Comparison of ENCODE assay signal across 23 mouse cellular contexts in the genomic region with DNA sequence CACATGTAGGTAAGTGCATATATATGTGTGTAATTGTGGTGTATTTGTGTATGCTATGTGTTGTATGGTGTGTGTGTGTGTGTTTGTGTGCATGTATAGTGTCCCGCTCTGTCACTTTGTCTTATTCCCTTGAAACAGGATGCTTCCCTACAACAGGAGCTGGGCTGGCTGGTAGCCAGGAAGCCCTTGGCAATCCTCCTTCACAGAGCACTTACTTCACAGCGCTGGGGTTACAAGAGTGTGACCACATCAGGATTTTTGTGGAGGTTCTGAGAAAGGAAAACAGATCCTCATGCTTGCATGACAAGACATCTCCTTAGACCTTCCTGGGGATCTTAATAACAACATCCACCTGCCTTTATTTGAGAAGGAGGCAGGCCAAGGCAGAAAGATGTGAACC. TPM values are rescaled to one million over a fixed set of nuclear protein-coding genes. Genes with fewer than 3 reads are reported as not detected.
A peak's percentile ranks its signal among the peaks of the same experiment; 100 is the strongest.
DNase-seq lines count a peak whose midpoint lies in the region; ATAC-seq and TF ChIP-seq lines count a peak whose summit lies in the region.
"Had no signal": no experiment of that assay in that cellular context is flagged by ENCODE, and none has a peak within 500 bp of the region (broad histone marks: within the 10 kb centered on the region; RNA-seq: fewer than 3 reads in every experiment).

No protein-coding gene starts in this region.

- intact Hi-C loops in heart, postnatal 25 days (cut with DNase I), result no loop called here

- no peaks in the 10 kb centered on the region for H3K27me3 ChIP-seq in lung, embryonic 16.5 days (ENCODE audit: control insufficient read depth, insufficient read depth, low read depth, low read length)
- no peaks in the 10 kb centered on the region for H3K27me3 ChIP-seq in thymus, adult 2 months (ENCODE audit: control insufficient read depth, insufficient read depth, low read length)
- H3K27me3 ChIP-seq: hindbrain, embryonic 12.5 days; limb, embryonic 12.5 days; neural tube, embryonic 13.5 days; stomach, embryonic 15.5 days had no signal

- DNase-seq in cerebellum, postnatal 14 days, result peak; percentile 42 to 58
- no peak for DNase-seq in cerebellum, adult 11-12 months
- peak; percentile 46 for DNase-seq in heart, postnatal 4 days
- no peak for DNase-seq in heart, postnatal 25 days (ENCODE audit: low spot score)
- DNase-seq in lung, postnatal 25 days (ENCODE audit: low spot score), result no peak
- DNase-seq in lung, postnatal 10 days, result peak; percentile 61
- no peak for DNase-seq in thymus, adult 2 months
- DNase-seq: cerebellum, adult 11 months; spleen, adult 18-20 months; thymus, postnatal 25 days had no signal

- TF ChIP-seq CTCF in thymus, adult 2 months (IDR thresholded peaks at IDR 0.05; ENCODE audit: borderline replicate concordance, control insufficient read depth, extremely low read depth, insufficient read depth, low read length, poor library complexity), result no peak

- no peak for TF ChIP-seq POLR2A in thymus, adult 2 months (IDR thresholded peaks at IDR 0.05; ENCODE audit: control insufficient read depth, extremely low read depth, insufficient read depth, low read length, poor library complexity)

- H3K4me2 ChIP-seq in lung, embryonic 16.5 days (ENCODE audit: low read depth, low read length), result no peak overlapping the region
- H3K4me2 ChIP-seq: hindbrain, embryonic 12.5 days; limb, embryonic 12.5 days; neural tube, embryonic 13.5 days; stomach, embryonic 15.5 days had no signal

- no peak overlapping the region for H3K4me3 ChIP-seq in lung, embryonic 16.5 days (ENCODE audit: low read length)
- no peak overlapping the region for H3K4me3 ChIP-seq in thymus, adult 2 months (ENCODE audit: control insufficient read depth, insufficient read depth, low read length)
- H3K4me3 ChIP-seq: heart, embryonic 10.5 days; hindbrain, embryonic 12.5 days; left cerebral cortex, adult 2 months; limb, embryonic 12.5 days; neural tube, embryonic 13.5 days; stomach, embryonic 15.5 days had no signal

- H3K27ac ChIP-seq in lung, embryonic 16.5 days (ENCODE audit: low read length), result no peak overlapping the region
- H3K27ac ChIP-seq in thymus, adult 2 months (ENCODE audit: control insufficient read depth, insufficient read depth, low read length), result no peak overlapping the region
- H3K27ac ChIP-seq: heart, embryonic 10.5 days; hindbrain, embryonic 12.5 days; left cerebral cortex, adult 2 months; limb, embryonic 12.5 days; liver, embryonic 14.5 days; neural tube, embryonic 13.5 days; stomach, embryonic 15.5 days had no signal

- no peak overlapping the region for H3K9ac ChIP-seq in lung, embryonic 16.5 days (ENCODE audit: low read length)
- H3K9ac ChIP-seq: hindbrain, embryonic 12.5 days; limb, embryonic 12.5 days; liver, embryonic 14.5 days; neural tube, embryonic 13.5 days; stomach, embryonic 15.5 days had no signal

- H3K9me3 ChIP-seq in lung, embryonic 16.5 days (ENCODE audit: control insufficient read depth, low read length), result no peaks in the 10 kb centered on the region
- H3K9me3 ChIP-seq: heart, embryonic 10.5 days; hindbrain, embryonic 12.5 days; limb, embryonic 12.5 days; neural tube, embryonic 13.5 days; stomach, embryonic 15.5 days had no signal

- no peaks in the 10 kb centered on the region for H3K36me3 ChIP-seq in lung, embryonic 16.5 days (ENCODE audit: control insufficient read depth, insufficient read depth, low read length)
- H3K36me3 ChIP-seq in thymus, adult 2 months (ENCODE audit: control insufficient read depth, insufficient read depth, low read length), result no peaks in the 10 kb centered on the region
- H3K36me3 ChIP-seq: heart, embryonic 10.5 days; hindbrain, embryonic 12.5 days; limb, embryonic 12.5 days; neural tube, embryonic 13.5 days; stomach, embryonic 15.5 days had no signal

- ATAC-seq in lung, embryonic 16.5 days (ENCODE audit: low read depth), result 0 out of 2 replicates have a peak, but pooled peaks have one; percentile 28
- ATAC-seq: forebrain, embryonic 14.5 days; intestine, embryonic 16.5 days had no signal

- H3K4me1 ChIP-seq in lung, embryonic 16.5 days (replicated peaks; ENCODE audit: control insufficient read depth, insufficient read depth, low read length), result no peaks in the 10 kb centered on the region
- no peaks in the 10 kb centered on the region for H3K4me1 ChIP-seq in thymus, adult 2 months (replicated peaks; ENCODE audit: control insufficient read depth, insufficient read depth, low read length)
- H3K4me1 ChIP-seq: hindbrain, embryonic 12.5 days; limb, embryonic 12.5 days; neural tube, embryonic 13.5 days; stomach, embryonic 15.5 days had no signal

- WGBS in lung, embryonic 16.5 days, result 33% methylated on average over 2 of the region's 2 CpGs
- 88% methylated on average over 2 of the region's 2 CpGs for WGBS in thymus, adult 2 months

RNA-seq across cellular contexts. Expression of gene Gabrp, which starts 31.4 kb away (rescaled TPM):
- total RNA-seq in heart, postnatal 4 days (2021), result not detected
- total RNA-seq in heart, postnatal 25 days (2021), result not detected
- polyA plus RNA-seq in lung, embryonic 16.5 days (2015; fragmentation: Nextera tagmentation; extraction: Ambion mirVana), result 0.63 and 0.96 TPM in 2 replicates
- polyA plus RNA-seq in thymus, adult 2 months (2012; rRNA removed), result 1.1 and 1.6 TPM in 2 replicates
- total RNA-seq: gastrocnemius, adult 8-10 months; left cerebral cortex, adult 2 months; megakaryocyte, adult 5-6 weeks; monocyte, adult 5-6 weeks had no signal
- polyA plus RNA-seq: forebrain, embryonic 14.5 days had no signal

RNA-seq across cellular contexts. Expression of gene Ranbp17, which starts 33.8 kb away (rescaled TPM):
- 1 to 10 TPM; 6.3 to 7.0 TPM for total RNA-seq in heart, postnatal 4 days (2021)
- total RNA-seq in heart, postnatal 25 days (2021), result under 1 TPM; 0.56 to 0.75 TPM
- 4.0 and 5.3 TPM in 2 replicates for polyA plus RNA-seq in lung, embryonic 16.5 days (2015; fragmentation: Nextera tagmentation; extraction: Ambion mirVana)
- 0.14 and 0.30 TPM in 2 replicates for polyA plus RNA-seq in thymus, adult 2 months (2012; rRNA removed)
- total RNA-seq: monocyte, adult 5-6 weeks had no signal

RNA-seq across cellular contexts. Expression of gene D130052B06Rik, which starts 51.7 kb away (rescaled TPM):
- total RNA-seq in heart, postnatal 4 days (2021), result not detected
- total RNA-seq in heart, postnatal 25 days (2021), result not detected
- polyA plus RNA-seq in lung, embryonic 16.5 days (2015; fragmentation: Nextera tagmentation; extraction: Ambion mirVana), result not detected in 2 replicates
- polyA plus RNA-seq in thymus, adult 2 months (2012; rRNA removed), result 0.09 TPM in 1 of 2 replicates, not detected in the other
- total RNA-seq: gastrocnemius, adult 8-10 months; left cerebral cortex, adult 2 months; megakaryocyte, adult 5-6 weeks; monocyte, adult 5-6 weeks had no signal
- polyA plus RNA-seq: forebrain, embryonic 14.5 days; heart, embryonic 10.5 days; intestine, embryonic 16.5 days; liver, embryonic 14.5 days; stomach, embryonic 15.5 days had no signal

Comparison
In these comparisons a context has a peak if more than half of its experiments do, and no peak if none do; other contexts are left out.
1. DNase-seq: peak in cerebellum, postnatal 14 days (2 of 2), heart, postnatal 4 days (single experiment) and lung, postnatal 10 days (single experiment); none in cerebellum, adult 11-12 months (single experiment), heart, postnatal 25 days (single experiment), lung, postnatal 25 days (single experiment) and thymus, adult 2 months (single experiment).
2. RNA of gene Ranbp17, which starts 33.8 kb away (total RNA-seq): 6.3 to 7.0 TPM in heart, postnatal 4 days; 0.56 to 0.75 TPM in heart, postnatal 25 days; every median in the first group is over 4 times any median in the second.